Mouse (Mus musculus): ENCODE data around the gene Osm.

Osm gene

DNA sequence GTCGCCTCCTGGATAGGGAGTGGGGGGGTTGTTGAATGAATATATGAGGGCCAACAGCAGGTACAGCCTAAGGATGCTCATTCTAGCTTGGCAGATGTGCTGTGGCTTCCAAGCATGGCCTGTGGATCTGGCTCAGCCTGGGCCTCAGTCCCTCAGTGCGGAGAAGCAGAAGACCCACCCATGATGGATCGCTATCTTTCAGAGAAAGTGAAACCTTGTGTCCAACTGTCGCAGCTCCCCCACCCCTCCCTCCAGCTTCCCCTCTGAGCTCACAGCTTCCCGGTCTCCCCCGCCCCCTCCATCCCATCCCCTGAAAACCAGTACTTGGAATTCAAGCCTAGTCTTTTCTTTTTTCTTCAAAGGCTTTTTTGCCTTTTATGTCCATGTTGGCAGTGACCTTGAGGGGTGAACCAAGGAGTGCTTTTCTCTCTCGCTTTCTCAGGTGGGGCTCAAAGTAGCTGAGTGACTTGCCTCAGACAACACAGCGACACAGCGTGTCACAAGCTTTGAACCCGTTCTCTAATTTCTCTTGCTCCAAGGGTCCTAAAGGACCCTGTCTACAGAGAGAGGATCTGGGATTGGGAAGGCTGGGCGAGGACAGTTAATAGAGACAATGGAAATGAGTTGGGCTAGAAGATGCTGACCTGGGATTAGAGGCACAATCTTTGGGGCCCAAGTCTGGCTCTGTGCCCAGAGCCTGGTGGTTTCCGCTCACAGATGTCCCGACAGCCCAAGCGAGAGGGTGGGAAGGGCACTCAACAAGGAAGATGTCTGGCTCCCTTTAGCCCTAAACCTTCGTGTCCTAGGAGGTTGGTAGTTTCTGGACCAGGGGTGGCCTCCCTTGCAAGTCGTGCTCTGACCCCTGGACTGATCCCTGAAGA, at the start of gene Osm:
Gene Osm, plus strand, starts transcription at position 756 of the 881 bp plus-strand sequence.
- DNase-seq (ENCODE audit: low spot score): no peak

DNA sequence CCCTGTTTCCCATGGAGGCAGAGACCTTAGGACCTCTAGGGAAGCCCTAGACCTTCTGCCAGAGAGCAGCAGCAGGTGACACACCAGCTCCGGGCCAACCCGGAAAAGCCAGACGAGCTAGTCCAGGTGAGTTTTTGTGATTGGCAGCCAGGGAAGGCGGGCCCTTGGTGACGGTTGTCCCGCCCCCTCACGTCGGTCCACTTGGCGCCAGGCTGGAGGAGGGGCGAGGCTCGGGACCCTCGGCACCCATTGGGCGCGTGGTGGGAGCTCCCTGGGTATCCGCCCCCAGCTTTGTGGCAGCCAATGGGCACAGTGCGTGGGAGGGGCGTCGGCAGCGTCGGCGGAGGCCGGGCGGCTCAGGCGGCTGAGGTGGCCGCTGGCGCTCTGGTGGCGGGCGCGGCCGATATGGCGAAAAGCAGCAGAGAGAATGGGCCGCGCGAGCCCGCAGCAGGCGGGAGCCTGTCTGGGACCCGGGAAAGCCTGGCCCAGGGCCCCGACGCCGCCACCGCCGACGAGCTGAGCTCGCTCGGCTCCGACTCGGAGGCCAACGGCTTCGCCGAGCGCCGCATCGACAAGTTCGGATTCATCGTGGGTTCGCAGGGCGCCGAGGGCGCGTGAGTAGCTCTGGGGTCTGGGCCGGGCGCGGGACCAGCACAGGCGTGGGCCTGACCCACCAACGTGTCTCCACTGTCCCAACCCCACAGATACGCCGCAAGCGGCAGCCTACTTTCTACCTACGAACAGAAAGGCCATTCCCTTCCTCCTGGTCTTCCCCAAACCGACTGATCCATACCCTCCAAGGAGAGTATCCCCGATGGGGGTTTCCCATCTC, 49.5 kb upstream of the Osm start, which contains the start of gene Tbc1d10a:
Gene Tbc1d10a, plus strand, starts transcription at position 304 of the 832 bp plus-strand sequence.
- peak; percentile 99 for DNase-seq (ENCODE audit: low spot score)

DNA sequence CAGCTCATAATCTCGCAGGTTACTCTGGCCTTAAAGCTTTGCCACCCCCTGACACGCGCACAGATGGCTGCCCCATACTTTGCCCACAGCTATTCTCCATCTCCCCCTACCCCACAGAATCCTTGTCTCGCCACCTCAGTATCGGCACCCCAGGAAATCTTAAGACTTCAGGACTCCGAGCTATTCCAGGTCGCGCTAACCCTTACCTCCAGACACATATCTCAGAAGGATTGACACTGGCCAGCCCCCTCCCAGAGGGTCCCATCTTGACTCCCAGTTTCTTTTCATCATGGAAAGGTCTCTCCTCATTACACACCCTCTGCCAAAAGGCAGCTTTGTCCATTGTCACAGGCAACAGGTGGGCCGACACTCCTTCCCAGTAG, 48.9 kb upstream of the Osm start:
- DNase-seq (ENCODE audit: low spot score): no peak

DNA sequence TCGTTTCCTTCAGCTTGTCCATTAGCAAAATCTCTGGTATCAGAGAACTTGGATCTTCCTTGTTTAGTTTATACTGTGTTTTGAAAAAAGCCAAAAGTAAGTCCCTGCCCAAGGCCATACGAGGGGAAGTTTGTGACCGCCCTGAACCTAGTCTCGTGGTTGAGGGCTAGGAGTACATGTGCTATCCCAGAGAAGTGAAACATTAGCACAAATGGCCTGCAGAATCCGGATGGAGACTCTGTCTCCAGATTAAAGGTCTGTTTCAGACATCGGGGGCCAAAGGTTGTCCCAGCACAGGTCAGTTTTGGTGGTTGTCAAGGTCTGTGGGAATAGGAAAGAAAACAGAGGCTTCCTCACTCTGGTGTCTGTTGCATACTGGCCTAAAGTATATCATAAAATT, 47.0 kb upstream of the Osm start:
- DNase-seq (ENCODE audit: low spot score): no peak

DNA sequence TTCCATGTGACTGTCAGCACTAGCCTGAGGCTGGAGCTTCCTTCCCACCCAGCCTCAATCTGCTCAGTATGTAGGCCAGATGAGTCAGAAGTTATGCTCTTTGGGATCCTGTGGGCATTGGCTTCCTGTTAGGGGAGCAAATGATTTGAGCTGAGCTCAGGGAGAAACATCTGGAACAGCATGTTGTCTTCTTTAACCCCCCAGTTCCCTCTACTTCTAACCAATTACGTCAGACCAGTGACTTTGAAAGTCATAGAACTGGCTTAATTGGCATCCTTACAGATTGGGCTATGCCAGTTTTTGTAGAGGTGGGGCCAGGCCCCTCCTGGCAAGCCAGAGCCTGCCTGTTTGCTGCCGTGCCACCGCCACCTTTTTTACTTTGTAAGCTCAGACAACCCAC, 45.5 kb upstream of the Osm start:
- DNase-seq (ENCODE audit: low spot score): no peak

DNA sequence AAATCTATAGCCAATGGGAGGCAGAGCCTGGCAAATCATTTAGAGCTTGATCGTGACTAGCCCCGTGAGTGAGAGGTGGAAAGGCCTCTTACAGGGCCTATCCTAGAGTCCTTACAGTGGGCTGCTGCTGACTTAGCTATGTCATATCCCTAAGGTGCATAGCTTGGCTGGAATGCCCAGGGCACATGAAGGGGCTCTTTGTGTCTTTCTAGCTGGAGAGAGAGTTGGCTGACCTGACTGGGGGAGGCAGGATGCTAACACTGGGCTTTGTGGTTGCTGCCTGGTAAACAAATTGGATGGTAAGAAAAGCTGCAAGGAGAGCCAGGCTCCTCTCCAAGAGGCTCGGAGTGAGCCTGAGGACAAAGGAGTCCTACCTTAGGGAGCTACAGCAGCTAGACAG, 43.5 kb upstream of the Osm start:
- DNase-seq (ENCODE audit: low spot score): no peak

DNA sequence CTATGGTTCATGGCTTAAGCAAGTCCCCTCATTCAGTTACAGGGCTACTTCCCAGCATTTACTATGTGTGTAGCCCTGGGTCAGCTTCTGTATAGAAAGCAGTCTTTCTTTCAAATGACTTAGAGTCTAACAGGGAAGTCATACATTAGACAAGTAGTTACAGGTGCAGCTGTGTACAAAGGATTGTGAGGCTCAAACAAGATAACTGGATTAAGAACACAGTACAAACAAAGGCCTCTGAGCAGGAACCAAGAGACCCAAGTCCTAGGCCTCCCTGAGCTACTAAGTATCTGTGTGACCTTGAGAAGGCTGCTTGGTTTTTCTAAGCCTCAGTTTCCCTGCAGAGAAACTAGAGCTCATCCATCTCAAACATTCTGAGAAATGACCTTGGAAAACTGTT, 42.8 kb upstream of the Osm start:
- no peak for DNase-seq (ENCODE audit: low spot score)

DNA sequence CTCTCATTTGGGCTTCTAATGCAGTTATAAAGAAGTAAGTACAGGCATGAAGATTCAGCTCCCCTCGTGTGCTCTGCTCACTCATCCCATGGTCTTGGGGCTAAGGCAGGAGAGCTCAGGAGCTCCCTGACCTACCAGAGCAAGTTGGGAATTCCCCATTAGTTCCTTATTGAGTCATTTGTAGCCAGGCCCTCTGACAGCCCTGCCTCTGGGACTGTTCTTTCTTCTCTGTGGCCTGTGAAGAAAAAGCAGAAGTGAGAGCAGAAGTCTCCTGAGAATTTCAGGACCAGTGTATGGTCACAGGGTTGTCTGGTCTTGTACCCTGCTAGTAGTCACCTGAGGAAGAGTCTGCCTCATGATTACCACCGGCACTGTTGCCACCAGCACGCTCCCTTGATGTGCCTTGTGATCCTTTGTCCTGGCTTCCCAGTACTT, 40.6 kb upstream of the Osm start:
- DNase-seq (ENCODE audit: low spot score): no peak

DNA sequence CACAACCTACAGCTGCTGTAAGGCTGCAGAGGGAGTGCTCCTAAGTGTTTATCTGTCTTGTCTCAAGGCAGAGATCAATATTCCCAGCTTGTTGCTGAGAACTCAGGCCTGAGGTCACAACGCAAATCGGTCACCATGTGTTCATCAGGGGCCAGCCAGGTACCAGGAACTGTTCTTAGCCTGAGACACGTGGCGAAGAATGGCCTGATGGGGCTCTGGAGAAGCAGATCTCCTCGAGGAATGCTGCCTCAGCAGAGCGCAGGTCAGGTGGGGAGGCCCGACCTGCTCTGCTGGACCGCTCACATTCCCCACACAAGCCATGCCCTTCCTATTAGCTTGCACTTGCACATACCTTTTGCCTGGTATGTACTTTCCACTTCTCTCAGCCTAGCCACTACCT, 39.6 kb upstream of the Osm start:
- DNase-seq (ENCODE audit: low spot score): peak; percentile 66

DNA sequence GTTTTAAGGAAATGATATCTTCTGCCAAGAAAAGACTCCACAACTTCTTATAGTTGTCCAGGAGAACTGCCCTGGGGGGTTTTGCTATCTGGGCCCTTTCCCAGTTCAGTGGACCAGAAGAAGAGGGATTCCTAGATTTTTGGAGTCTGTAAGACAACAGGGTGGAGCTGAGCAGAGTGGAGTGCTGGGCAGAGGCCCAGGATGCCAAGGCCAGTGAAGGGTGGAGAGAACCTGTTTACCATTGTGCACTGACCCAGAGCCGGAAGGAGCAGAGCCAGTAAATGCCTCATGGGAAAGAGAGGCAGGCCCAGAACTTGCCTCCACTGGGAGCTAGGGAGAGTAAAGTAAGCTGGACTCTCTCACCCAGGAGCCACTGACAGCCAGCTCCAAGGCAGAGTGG, 38.5 kb upstream of the Osm start:
- peak; percentile 70 for DNase-seq (ENCODE audit: low spot score)

DNA sequence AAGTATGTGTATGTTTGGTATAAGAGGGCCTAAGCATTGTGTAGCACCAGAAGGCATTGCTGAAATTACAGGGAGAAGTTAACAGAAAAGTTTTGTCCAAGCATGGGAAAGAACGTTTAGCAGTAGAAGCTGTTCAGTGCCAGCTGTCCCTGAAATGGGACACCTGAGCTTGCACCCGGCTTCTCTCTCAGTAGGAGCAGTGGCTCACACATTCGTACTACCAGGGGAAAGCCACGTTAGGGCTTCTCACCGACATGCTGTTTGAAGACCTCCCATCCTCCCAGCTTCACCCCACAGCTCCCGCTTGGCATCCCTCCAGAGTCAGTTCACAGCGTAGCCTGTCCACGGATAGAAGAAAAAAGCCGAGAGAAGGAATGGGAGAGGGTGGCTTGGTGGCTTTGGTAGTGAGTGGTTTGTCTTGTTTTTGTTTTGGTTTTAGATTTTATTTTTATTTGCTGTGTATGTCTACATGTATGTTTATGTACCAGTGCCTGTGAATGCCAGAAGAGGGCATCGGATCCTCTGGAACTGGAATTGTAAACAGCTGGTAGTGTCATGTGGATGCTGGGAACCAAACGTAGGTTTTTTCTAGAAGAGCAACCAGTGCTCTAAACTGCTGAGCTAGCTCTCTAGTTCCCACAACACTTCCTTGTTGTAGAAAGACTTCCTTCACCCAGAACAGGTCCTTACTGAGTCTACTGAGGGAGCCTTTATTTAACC, 34.1 kb upstream of the Osm start:
- no peak for DNase-seq (ENCODE audit: low spot score)

DNA sequence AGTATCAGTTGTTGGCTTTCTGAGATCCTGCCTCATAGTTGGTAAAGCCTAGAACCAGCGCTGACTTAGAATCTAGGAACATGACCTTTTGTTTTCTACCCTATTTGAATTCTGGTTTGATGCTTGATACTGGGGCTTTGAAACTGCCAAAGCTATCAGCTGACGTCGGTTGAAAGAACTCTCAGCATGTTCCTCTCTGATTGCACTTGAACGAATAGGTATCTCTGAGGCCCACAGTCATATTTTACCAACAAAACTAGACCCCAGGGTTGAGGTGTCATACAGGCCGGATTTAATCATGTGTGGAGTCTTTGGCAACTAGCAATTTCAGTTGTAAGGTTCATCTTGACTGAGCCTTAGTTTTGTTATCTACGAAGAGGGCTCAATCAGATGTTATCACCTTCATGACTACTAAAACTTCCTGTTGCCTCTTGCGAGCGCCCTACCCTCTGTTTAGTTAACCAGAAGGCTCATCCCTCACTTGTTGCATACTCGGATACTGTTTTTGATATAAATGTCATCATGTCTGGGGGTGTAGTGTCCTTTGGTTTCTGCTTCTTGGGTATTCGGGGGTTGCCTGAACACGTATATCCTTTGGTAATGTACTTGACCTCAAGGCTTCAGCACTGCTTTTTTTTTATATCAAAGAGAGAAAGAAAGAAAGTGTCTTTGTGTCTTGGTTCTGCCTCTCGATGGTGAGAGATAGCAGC, 33.1 kb upstream of the Osm start:
- no peak for DNase-seq (ENCODE audit: low spot score)

DNA sequence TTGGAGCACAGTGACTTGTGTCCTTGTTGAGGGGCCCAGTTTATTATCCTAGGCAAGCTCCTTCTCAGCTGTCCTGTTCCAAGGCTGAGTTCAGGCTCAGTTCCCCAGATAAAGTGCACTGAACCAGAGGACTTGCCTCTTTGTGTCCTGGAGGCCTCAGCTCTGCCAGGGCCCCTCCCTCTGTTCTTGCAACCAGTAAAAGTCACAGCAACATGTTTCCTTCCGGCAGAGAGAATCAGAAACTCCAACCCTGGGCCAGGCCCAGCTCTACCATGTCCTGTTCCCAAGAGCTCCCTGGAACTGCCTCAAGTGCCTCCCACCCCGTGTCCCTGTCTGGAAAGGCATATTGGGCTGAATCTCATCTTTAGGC, 32.5 kb upstream of the Osm start:
- DNase-seq (ENCODE audit: low spot score): peak; percentile 88

DNA sequence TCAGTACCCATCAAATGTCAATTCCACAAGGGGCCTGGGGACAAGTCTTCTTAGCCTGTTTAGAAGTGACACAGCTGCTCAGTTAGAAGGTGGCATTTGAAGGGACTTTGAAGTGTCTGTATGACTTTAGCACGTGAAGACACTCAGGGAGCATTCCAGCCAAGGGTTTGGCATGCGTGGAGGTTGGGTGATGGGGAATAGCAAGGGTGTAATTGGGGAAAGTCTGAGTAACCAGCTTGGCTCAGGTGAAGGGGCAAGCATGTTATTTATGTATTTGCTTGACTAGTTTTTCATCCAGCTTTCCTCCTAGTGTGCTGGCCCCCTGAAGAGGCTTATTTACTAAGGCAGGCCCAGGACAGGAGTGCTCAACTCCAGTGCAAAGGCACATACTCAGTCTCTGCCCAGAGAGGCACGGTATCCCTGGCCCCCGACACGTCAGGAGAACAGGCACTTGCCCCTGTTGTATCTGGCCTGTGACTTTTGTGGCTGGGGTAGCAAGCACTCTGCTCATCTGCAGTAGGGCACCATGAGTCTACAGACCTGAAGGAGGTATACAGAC, 31.0 kb upstream of the Osm start:
- peak; percentile 75 for DNase-seq (ENCODE audit: low spot score)

DNA sequence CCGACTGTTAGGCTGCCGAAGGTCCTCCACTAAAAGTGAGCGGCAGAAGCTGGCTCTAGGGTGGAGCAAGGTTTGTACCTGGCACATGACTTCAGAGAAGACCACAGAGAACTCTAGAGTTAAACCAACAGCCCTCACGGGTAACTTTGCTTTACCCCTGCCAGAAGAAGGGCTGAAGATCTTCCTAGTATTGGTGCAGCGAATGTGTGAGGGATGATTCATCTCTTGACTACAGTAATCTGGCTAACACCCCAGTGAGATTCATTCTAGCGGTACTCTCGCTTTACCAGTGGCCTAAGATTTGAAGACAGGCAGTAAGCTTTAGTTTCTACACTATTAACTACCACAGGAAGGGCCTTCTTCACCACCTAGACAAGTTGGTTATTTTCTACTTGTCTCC, 30.3 kb upstream of the Osm start:
- DNase-seq (ENCODE audit: low spot score): no peak

DNA sequence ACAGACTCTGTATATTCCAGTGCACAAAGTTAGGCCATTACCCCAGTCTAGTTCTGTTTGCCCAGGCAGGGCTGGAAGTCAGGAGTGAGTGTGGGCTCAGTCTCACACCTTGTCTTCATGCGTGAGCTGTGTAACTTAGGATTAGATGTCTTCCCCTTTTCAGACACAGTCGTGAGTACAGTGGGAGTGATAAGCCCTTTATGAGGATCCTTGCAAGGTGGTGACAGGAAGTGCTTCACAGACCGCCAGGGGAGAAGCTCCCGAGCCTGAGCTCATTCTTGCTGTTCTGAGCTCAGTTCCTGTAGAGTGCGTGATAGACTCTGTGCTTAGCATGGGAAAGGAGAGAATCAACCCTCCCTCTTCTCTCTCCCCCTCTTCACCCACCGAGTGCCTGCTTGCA, 29.7 kb upstream of the Osm start:
- no peak for DNase-seq (ENCODE audit: low spot score)

DNA sequence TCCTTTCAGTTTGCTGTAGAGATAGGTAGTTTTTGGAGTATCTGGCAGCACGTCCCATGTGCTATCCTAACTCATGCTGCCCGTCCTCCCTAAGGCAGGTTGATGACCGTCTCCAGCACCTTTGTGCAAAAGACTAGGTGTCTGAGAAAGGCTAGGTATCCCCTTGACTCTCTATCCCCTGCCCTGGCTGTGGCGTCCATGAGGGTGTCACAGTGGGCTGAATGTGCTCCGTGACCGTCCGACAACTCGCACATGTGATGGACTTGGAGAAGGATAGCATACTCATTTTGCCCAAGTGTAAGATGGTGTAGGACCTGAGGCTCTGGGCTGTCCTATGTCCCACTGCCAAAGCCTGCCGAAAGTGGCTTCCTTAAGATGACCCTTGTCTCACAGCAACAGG, 28.6 kb upstream of the Osm start:
- no peak for DNase-seq (ENCODE audit: low spot score)

DNA sequence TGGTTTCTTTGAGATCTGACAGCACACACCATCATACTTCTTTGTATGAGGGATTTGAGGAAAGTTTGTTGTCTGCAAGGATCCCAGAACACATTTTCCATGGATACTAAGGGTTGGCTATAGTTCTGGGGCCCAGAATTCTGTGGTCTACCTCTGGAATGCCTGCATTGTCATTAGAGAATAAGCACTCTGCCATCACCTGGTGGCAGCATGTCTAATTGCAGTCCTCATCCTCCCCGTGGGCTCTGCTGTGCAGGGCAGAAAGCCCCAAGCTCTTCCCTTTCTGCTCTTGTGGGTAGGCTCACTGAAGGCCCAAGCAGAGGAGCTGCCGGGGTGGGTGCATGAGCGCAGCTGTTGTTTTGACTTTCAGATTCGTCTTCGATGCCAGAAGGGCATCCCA, 26.7 kb upstream of the Osm start:
- DNase-seq (ENCODE audit: low spot score): no peak

DNA sequence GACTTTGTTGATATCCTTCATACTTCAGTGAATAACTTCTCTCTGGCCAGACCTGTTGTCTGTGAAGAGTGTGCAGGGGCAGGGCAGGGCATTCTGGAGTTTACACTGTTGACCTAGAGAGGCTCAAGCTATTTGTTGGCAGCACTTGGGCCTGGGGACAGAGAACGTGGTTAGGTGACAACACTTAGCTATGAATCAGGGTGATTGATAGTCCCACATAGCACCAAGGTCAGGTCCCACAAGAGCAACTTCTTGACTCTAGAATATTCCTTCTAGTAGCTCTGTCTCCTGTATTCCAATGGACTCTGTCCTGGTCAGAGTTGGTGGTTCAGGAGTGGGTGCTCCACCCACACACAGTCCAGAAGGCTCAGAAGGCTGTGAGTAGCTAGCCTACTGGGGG, 25.4 kb upstream of the Osm start:
- DNase-seq (ENCODE audit: low spot score): no peak

DNA sequence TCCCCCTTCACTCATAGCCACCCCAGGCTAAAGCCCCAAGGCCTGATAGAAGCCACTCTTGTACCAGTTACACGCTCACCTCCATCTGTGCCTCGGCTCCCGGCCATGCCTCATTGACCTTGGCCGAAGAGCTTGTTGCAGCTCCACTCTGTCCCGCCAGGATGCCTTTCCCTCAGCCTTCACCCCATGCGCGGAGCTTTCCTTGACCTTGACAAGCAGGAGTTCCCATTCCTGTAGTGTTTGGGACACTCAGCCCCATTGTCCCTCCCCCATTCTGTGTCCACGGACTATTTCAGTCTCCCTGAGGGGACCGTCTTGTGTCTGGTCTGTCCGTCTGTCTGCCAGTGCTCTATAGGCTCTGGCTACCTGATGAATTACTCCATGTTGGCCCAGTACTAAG, 23.1 kb upstream of the Osm start:
- DNase-seq (ENCODE audit: low spot score): no peak

DNA sequence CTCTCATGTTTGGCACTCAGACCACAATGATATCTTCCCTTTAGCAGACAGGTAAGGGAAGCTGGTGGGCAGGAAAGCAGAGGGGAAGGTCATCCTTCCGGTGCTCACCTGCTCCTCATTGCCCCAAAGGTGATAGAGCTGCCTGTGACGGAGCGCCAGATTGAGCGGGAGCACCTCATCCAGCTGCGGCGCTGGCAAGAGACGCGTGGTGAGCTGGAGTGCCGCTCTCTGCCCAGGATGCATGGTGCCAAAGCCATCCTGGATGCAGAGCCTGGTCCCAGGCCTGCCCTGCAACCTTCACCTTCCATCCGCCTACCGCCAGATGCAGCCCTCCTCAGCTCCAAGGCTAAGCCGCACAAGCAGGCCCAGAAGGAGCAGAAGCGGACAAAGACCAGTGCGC, 21.6 kb upstream of the Osm start:
- no peak for DNase-seq (ENCODE audit: low spot score)

DNA sequence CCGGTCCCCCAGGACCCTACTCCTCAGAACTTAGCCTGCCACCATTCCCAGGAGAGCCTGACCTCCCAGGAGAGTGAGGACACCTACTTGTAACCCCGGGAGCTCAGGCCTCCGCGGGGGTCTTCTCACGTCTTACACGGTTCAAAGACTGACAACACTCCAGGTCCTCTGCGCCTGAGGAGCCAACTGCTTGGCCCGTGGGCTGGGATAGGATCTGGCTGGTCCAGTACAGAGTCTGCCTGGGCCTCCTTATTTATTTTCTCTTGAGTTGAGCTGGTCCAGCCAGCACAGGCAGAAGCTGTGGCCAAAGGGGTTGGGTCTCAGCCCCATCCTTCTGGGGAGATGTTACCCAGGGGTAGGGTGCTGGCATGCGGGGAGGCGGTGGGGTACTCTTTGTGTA, 21.2 kb upstream of the Osm start:
- DNase-seq (ENCODE audit: low spot score): no peak
